Mouse (Mus musculus): ENCODE data around the gene Stmn1. TPM values are rescaled to one million over a fixed set of nuclear protein-coding genes. Genes with fewer than 3 reads are reported as not detected.

The Stmn1 gene
- polyA plus RNA-seq, 1 experiment from 2014 or later, result 380 TPM

DNA sequence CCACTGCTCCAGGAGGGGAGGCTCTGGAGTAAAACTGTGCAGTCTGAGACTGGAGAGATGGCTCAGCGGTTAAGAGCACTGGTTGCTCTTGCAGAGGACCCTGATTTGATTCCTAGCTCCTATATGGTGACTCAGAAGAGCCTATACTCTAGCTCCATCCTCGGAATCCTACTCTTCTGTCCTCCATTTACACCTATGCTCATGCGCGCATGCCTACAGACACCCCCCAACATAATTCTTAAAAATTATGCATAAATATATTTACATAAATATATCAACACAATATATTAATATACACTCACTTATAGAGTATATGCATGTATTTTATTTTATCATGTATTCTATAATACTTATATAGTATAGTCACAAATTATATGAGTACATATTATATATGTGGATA is 42.3 kb downstream of the Stmn1 start:
- Histone ChIP-seq H3K4me3 (ENCODE audit: low read depth, low read length) (no peak overlapping the region), H3K36me3 (ENCODE audit: control insufficient read depth, insufficient read depth, low read length) (0 out of 2 replicates have a peak, but pooled peaks cover 3% of the 10 kb centered on the region), H3K9ac (ENCODE audit: low read length) (no peak overlapping the region), H3K27ac (replicated peaks) (no peak overlapping the region), H3K27me3 (ENCODE audit: control insufficient read depth, insufficient read depth, low read length) (no peaks in the 10 kb centered on the region), H3K4me1 (replicated peaks; ENCODE audit: control insufficient read depth, insufficient read depth) (0 out of 2 replicates have a peak, but pooled peaks cover 2% of the 10 kb centered on the region), H3K4me2 (replicated peaks; ENCODE audit: low read depth) (no peak overlapping the region; the same call in 1 of the 2 replicates), H3K9me3 (ENCODE audit: control insufficient read depth, low read length) (no peaks in the 10 kb centered on the region)
- no peak for TF ChIP-seq CTCF (IDR thresholded peaks at IDR 0.05; ENCODE audit: low read depth)
- no peak for TF ChIP-seq EP300 (optimal IDR thresholded peaks at IDR 0.05)
- WGBS, result 81% methylated on average over 4 of the region's 4 CpGs
- ATAC-seq (ENCODE audit: low FRiP score, low TSS enrichment) (0 out of 2 replicates have a peak, but pooled peaks have one; percentile 0), DNase-seq (ENCODE audit: low spot score) (no peak)

DNA sequence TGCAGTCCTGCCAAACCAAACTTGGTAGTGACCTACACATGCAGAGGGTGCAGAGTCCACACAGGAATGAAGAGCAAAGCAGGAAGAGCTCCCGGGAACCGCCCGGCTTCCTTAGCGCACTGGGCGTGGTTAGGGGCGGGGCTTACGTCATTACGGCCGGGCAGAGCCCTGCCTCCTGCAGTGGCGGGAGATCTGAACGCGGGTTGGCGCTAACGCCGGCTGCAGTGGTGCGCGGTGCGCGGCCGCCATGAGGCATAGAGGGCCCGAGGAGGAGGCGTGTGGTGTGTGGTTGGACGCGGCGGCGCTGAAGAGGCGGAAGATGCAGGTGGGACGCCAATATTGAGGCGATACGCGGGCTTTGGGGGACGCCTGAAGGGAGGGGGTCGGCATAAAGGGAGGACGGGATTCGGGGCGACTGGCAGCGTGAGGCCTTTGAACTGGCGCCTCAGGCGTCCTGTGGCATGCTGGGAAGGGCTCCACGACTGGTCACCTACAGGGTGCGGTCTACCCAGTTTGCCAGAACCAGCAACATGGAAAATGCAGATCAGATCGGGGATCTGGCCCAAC is 42.8 kb downstream of the Stmn1 start, which contains the start of gene Aunip:
TSS of gene Aunip (plus strand) at position 155 of the 567 bp plus-strand sequence.
- WGBS, result under 1% methylated on average over 42 of the region's 42 CpGs
- ATAC-seq (ENCODE audit: low FRiP score, low TSS enrichment), result peak; percentile 96

DNA sequence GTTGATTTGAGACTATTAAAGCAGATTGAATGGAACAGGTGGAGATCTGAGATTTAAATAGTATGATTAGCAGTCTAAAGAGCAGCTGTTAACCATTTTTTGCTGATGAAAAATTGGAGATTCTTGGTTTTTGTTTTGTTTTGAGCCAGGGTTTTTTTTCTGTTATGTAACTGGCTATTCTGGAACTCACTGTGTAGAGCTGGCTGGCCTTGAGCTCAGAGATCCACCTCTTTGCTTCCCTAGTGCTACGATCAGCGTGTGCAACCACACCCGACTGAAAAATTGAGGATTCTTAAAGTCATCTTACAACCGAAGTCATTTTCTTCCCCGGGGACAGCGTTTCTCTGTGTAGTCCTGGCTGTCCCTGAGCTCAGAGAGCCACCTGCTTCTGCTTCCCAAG is 43.6 kb downstream of the Stmn1 start:
- H3K27me3 ChIP-seq (ENCODE audit: control insufficient read depth, insufficient read depth, low read length), result no peaks in the 10 kb centered on the region
- H3K9ac ChIP-seq (ENCODE audit: low read length), result no peak overlapping the region

More for the DNA sequence above, 42.8 kb downstream of the Stmn1 start, which contains the start of gene Aunip:
- Histone ChIP-seq H3K36me3 (ENCODE audit: control insufficient read depth, insufficient read depth, low read length) (0 out of 2 replicates have a peak, but pooled peaks cover 3% of the 10 kb centered on the region), H3K4me1 (replicated peaks; ENCODE audit: control insufficient read depth, insufficient read depth) (0 out of 2 replicates have a peak, but pooled peaks cover 2% of the 10 kb centered on the region), H3K4me3 (ENCODE audit: low read depth, low read length) (peak within 1 kb of the TSS; percentile 49), H3K27me3 (ENCODE audit: control insufficient read depth, insufficient read depth, low read length) (no peaks in the 10 kb centered on the region), H3K27ac (replicated peaks) (no peak within 1 kb of the TSS), H3K9me3 (ENCODE audit: control insufficient read depth, low read length) (no peaks in the 10 kb centered on the region), H3K4me2 (replicated peaks; ENCODE audit: low read depth) (peak within 1 kb of the TSS; percentile 87), H3K9ac (ENCODE audit: low read length) (peak within 1 kb of the TSS; percentile 41; the same call in 1 of the 2 replicates)
- DNase-seq (ENCODE audit: low spot score), result peak; percentile 96
- TF ChIP-seq EP300 (optimal IDR thresholded peaks at IDR 0.05) (no peak), CTCF (IDR thresholded peaks at IDR 0.05; ENCODE audit: low read depth) (peak; percentile 36; the same call in 1 of the 2 replicates)

DNA sequence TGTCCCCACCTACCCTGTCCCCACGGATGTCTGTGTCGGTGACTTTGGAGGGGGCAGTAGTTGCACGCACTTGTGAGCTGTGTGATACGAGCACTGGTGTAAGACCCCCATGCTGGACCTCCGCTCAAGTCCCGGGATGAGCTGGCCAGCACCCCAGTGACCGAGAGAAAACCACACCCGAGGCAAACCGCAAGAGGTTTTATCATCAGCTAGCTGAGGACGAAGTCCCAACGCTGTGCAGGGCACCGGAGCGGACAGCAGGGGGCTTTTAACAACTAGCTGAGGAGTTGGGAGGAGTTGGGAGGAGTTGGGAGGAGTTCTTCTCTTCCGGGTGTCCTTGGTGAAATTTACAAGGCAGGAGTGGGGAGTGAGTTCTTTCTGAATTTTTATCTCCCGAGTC is 44.7 kb downstream of the Stmn1 start:
- 0 out of 2 replicates have a peak, but pooled peaks cover 5% of the 10 kb centered on the region for H3K4me1 ChIP-seq (replicated peaks; ENCODE audit: control insufficient read depth, insufficient read depth)
- no peak overlapping the region for H3K9ac ChIP-seq (ENCODE audit: low read length)
- 15% methylated on average over 15 of the region's 15 CpGs for WGBS
- H3K27me3 ChIP-seq (ENCODE audit: control insufficient read depth, insufficient read depth, low read length), result no peaks in the 10 kb centered on the region
- H3K4me3 ChIP-seq (ENCODE audit: low read depth, low read length), result no peak overlapping the region
- H3K4me2 ChIP-seq (replicated peaks; ENCODE audit: low read depth), result peak overlapping the region; percentile 31; the same call in 1 of the 2 replicates
- no peak overlapping the region for H3K27ac ChIP-seq (replicated peaks)
- peak; percentile 80 for TF ChIP-seq CTCF (IDR thresholded peaks at IDR 0.05; ENCODE audit: low read depth)
- TF ChIP-seq EP300 (optimal IDR thresholded peaks at IDR 0.05), result no peak
- H3K36me3 ChIP-seq (ENCODE audit: control insufficient read depth, insufficient read depth, low read length), result 0 out of 2 replicates have a peak, but pooled peaks cover 3% of the 10 kb centered on the region
- ATAC-seq (ENCODE audit: low FRiP score, low TSS enrichment) (peak; percentile 46), DNase-seq (ENCODE audit: low spot score) (peak; percentile 86)
- no peaks in the 10 kb centered on the region for H3K9me3 ChIP-seq (ENCODE audit: control insufficient read depth, low read length)

More for the DNA sequence above, 43.6 kb downstream of the Stmn1 start:
- ATAC-seq (ENCODE audit: low FRiP score, low TSS enrichment), result no peak
- WGBS, result 50% methylated on average over 6 of the region's 6 CpGs
- 0 out of 2 replicates have a peak, but pooled peaks cover 2% of the 10 kb centered on the region for H3K4me1 ChIP-seq (replicated peaks; ENCODE audit: control insufficient read depth, insufficient read depth)
- H3K4me2 ChIP-seq (replicated peaks; ENCODE audit: low read depth), result peak overlapping the region; percentile 87
- 0 out of 2 replicates have a peak, but pooled peaks cover 3% of the 10 kb centered on the region for H3K36me3 ChIP-seq (ENCODE audit: control insufficient read depth, insufficient read depth, low read length)
- no peak for DNase-seq (ENCODE audit: low spot score)
- H3K27ac ChIP-seq (replicated peaks), result no peak overlapping the region
- H3K9me3 ChIP-seq (ENCODE audit: control insufficient read depth, low read length), result no peaks in the 10 kb centered on the region
- H3K4me3 ChIP-seq (ENCODE audit: low read depth, low read length), result peak overlapping the region; percentile 49; the same call in 1 of the 2 replicates
- TF ChIP-seq EP300 (optimal IDR thresholded peaks at IDR 0.05) (no peak), CTCF (IDR thresholded peaks at IDR 0.05; ENCODE audit: low read depth) (no peak)

DNA sequence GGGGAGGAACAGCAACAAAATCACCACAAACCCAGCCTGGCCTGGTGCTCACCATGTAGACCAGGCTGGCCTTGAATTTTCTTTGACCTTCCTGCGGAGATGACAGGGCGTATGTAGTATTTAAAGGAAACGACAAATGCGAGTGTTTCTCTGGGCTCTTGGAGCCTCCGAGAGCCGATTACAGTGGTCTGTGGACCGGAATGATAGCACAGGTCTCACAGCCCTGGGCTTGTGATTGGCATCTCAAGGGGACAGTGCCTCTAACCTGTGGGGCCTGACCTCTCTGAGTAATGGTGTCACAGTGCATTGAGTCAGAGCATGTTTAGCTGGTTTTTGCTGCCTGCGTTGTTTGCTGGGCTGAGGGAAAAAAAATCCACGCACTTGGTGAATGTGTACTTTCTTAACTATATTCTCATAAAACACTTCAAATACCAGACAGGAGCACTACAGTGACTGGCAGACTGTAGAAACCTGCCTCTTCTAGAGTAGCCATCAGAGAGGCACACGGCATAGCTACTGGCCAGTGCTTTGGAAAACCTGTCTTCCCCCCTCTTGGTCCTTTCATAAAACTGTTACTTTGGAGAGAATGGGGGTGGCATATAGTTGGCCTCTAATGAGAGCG is 46.3 kb downstream of the Stmn1 start:
- H3K27me3 ChIP-seq (ENCODE audit: control insufficient read depth, insufficient read depth, low read length), result no peaks in the 10 kb centered on the region
- H3K4me2 ChIP-seq (replicated peaks; ENCODE audit: low read depth), result no peak overlapping the region
- DNase-seq (ENCODE audit: low spot score) (no peak), ATAC-seq (ENCODE audit: low FRiP score, low TSS enrichment) (no peak)
- H3K27ac ChIP-seq (replicated peaks), result peak overlapping the region; percentile 35; the same call in 1 of the 2 replicates
- WGBS, result 80% methylated on average over 11 of the region's 11 CpGs
- H3K9me3 ChIP-seq (ENCODE audit: control insufficient read depth, low read length), result no peaks in the 10 kb centered on the region
- H3K36me3 ChIP-seq (ENCODE audit: control insufficient read depth, insufficient read depth, low read length), result no peaks in the 10 kb centered on the region
- no peak overlapping the region for H3K9ac ChIP-seq (ENCODE audit: low read length)
- no peak overlapping the region for H3K4me3 ChIP-seq (ENCODE audit: low read depth, low read length)
- TF ChIP-seq CTCF (IDR thresholded peaks at IDR 0.05; ENCODE audit: low read depth) (no peak), EP300 (optimal IDR thresholded peaks at IDR 0.05) (no peak)
- H3K4me1 ChIP-seq (replicated peaks; ENCODE audit: control insufficient read depth, insufficient read depth), result 0 out of 2 replicates have a peak, but pooled peaks cover 5% of the 10 kb centered on the region
